In the genomic region with DNA sequence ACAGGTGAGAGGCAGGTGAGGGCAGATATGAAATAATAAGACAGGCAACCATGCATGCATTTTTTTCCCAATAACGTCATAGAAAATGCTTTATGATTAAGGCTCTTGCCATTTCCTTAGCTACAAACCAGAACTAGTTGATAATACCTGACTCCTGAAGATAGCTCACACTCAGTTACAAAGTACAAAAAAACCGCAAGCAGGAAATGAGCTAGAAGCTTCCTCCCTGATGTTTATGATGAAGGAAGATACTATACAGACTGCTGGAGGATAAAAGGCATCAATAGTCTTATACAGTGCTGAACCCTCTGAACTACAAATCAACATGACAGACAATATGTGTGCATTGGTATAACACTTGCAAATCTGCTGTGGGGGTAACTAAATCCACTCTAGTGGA, we compare ENCODE assay signal across 21 mouse cellular contexts.
"Had no signal": no experiment of that assay in that cellular context is flagged by ENCODE, and none has a peak within 500 bp of the region (broad histone marks: within the 10 kb centered on the region; RNA-seq: fewer than 3 reads in every experiment).

No protein-coding gene starts in this region.

- DNase-seq: kidney, adult 18-20 months; kidney, postnatal 36 days; layer of hippocampus, postnatal 36 days; liver, postnatal 0 days; lung, embryonic 14.5 days; right cerebral cortex, adult 18-20 months; right cerebral cortex, postnatal 25 days; spleen, adult 18-20 months; thymus, postnatal 36 days had no signal

- H3K36me3 ChIP-seq: midbrain, embryonic 10.5 days; midbrain, embryonic 13.5 days; neural tube, embryonic 12.5 days; neural tube, embryonic 15.5 days; stomach, embryonic 15.5 days had no signal

- H3K4me3 ChIP-seq: left cerebral cortex, adult 2 months; megakaryocyte, embryonic 14.5 days; midbrain, embryonic 10.5 days; midbrain, embryonic 13.5 days; neural tube, embryonic 12.5 days; neural tube, embryonic 15.5 days; stomach, embryonic 15.5 days had no signal

- H3K4me1 ChIP-seq: megakaryocyte, embryonic 14.5 days; midbrain, embryonic 10.5 days; midbrain, embryonic 13.5 days; neural tube, embryonic 12.5 days; neural tube, embryonic 15.5 days; stomach, embryonic 15.5 days had no signal

- ATAC-seq: intestine, embryonic 16.5 days; liver, postnatal 0 days; lung, postnatal 0 days; midbrain, embryonic 13.5 days had no signal

- H3K27ac ChIP-seq: kidney, postnatal 0 days; left cerebral cortex, adult 2 months; liver, embryonic 14.5 days; macrophage; midbrain, embryonic 10.5 days; midbrain, embryonic 13.5 days; neural tube, embryonic 12.5 days; neural tube, embryonic 15.5 days; stomach, embryonic 15.5 days had no signal

- H3K27me3 ChIP-seq: megakaryocyte, embryonic 14.5 days; midbrain, embryonic 13.5 days; neural tube, embryonic 12.5 days; neural tube, embryonic 15.5 days; stomach, embryonic 15.5 days had no signal
